Mouse (Mus musculus): ENCODE results near the gene Defb13. TPM values are rescaled to one million over a fixed set of nuclear protein-coding genes. Genes with fewer than 3 reads are reported as not detected.

Gene Defb13
- polyA plus RNA-seq, 1 experiment: not detected

DNA sequence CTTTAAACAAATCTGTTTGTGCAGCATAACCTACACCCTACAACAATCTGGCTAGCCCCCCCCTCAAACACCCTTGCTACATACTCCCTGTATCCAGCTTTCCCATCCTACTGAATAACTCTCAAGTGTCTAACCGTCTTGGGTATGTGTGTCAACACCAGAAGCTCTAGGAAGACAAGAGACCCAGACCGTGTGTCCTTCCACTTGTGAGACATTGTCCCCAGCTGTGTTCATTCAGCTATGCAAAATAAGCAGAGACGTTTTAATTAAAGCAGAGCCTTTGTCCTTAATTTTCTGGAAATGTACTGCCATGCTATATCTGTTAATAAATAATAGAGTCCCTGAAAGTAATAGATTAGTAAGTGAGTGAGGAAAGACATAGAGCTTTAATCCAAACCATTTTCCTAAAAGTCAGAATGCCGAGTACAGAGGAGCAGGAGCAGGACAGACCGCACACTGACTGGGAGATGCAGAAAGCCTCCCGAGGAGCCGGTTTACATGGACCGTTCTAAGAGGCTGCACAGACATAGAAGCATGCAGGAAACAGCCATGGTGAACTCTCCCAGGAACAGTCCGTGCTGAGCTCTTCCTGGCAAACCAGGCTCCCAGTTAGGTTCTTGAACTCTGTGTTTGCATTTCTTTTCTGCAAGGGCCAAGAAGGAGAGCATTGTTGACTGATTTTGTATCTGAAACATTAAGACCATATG is 902 bp downstream of the Defb13 start:
- TF ChIP-seq CTCF (IDR thresholded peaks at IDR 0.05; ENCODE audit: low read depth, low read length) (no peak), EP300 (IDR thresholded peaks at IDR 0.05; ENCODE audit: insufficient read depth, low read depth, low read length) (no peak), POLR2A (IDR thresholded peaks at IDR 0.05; ENCODE audit: insufficient read depth, low read length) (no peak)
- Histone ChIP-seq H3K27ac (ENCODE audit: insufficient read depth, low read length) (no peak overlapping the region), H3K36me3 (ENCODE audit: control insufficient read depth, insufficient read depth, low read length, poor library complexity, severe bottlenecking) (no peaks in the 10 kb centered on the region), H3K4me1 (ENCODE audit: control insufficient read depth, insufficient read depth, low read length) (no peaks in the 10 kb centered on the region), H3K9ac (ENCODE audit: low read depth, poor library complexity, severe bottlenecking) (no peak overlapping the region), H3K4me3 (ENCODE audit: low read depth, low read length) (no peak overlapping the region), H3K9me3 (replicated peaks; ENCODE audit: control insufficient read depth, insufficient read depth, low read length, poor library complexity, severe bottlenecking) (no peaks in the 10 kb centered on the region), H3K27me3 (ENCODE audit: control insufficient read depth, insufficient read depth, low read length, poor library complexity, severe bottlenecking) (no peaks in the 10 kb centered on the region)

DNA sequence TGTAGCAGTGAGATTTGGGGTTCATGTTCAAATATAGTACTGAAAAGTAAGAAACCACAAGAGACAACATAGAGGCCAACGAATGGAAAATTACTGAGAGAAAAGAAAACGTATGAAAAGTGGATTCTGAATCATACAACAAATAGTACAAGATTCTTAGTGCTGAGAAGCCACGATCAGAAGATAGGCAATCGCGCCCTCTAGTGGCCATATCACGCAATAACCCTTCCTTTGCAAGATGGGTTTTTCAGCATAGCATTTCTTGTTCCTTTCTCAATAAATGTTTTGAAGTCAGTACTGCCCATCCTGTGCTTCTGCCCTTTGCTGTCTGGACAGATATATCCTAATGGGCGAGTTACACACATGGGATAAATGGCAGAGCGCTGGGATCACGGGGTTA is 8.8 kb downstream of the Defb13 start:
- Histone ChIP-seq H3K4me1 (ENCODE audit: control insufficient read depth, insufficient read depth, low read length) (no peaks in the 10 kb centered on the region), H3K27ac (ENCODE audit: insufficient read depth, low read length) (no peak overlapping the region), H3K36me3 (ENCODE audit: control insufficient read depth, insufficient read depth, low read length, poor library complexity, severe bottlenecking) (no peaks in the 10 kb centered on the region), H3K9ac (ENCODE audit: low read depth, poor library complexity, severe bottlenecking) (no peak overlapping the region), H3K9me3 (replicated peaks; ENCODE audit: control insufficient read depth, insufficient read depth, low read length, poor library complexity, severe bottlenecking) (no peaks in the 10 kb centered on the region), H3K4me3 (ENCODE audit: low read depth, low read length) (no peak overlapping the region), H3K27me3 (ENCODE audit: control insufficient read depth, insufficient read depth, low read length, poor library complexity, severe bottlenecking) (no peaks in the 10 kb centered on the region)
- TF ChIP-seq EP300 (IDR thresholded peaks at IDR 0.05; ENCODE audit: insufficient read depth, low read depth, low read length) (no peak), CTCF (IDR thresholded peaks at IDR 0.05; ENCODE audit: low read depth, low read length) (no peak), POLR2A (IDR thresholded peaks at IDR 0.05; ENCODE audit: insufficient read depth, low read length) (no peak)

DNA sequence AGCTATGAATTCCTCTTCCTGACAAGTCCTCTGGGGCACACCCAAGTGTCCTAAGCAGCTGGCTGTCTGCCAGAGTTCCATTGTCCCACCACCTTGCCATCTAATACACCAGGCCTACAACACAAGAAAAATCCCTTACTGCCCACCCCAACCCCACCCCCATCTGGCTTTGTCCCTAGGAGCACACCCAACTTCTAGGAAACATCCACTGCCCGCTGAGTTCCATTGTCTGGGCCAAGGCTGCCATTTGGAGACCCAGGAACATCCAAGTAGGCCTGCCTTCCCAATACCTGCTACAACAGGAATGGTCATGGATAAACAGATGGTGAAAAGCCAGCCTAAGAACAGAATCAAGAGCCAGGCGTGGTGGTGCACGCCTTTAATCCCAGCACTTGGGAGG is 9.8 kb downstream of the Defb13 start:
- no peak overlapping the region for H3K27ac ChIP-seq (ENCODE audit: insufficient read depth, low read length)
- no peaks in the 10 kb centered on the region for H3K36me3 ChIP-seq (ENCODE audit: control insufficient read depth, insufficient read depth, low read length, poor library complexity, severe bottlenecking)
- no peak overlapping the region for H3K4me3 ChIP-seq (ENCODE audit: low read depth, low read length)
- H3K9me3 ChIP-seq (replicated peaks; ENCODE audit: control insufficient read depth, insufficient read depth, low read length, poor library complexity, severe bottlenecking): no peaks in the 10 kb centered on the region
- TF ChIP-seq POLR2A (IDR thresholded peaks at IDR 0.05; ENCODE audit: insufficient read depth, low read length) (no peak), CTCF (IDR thresholded peaks at IDR 0.05; ENCODE audit: low read depth, low read length) (no peak), EP300 (IDR thresholded peaks at IDR 0.05; ENCODE audit: insufficient read depth, low read depth, low read length) (no peak)
- no peak overlapping the region for H3K9ac ChIP-seq (ENCODE audit: low read depth, poor library complexity, severe bottlenecking)
- H3K4me1 ChIP-seq (ENCODE audit: control insufficient read depth, insufficient read depth, low read length): no peaks in the 10 kb centered on the region
- no peaks in the 10 kb centered on the region for H3K27me3 ChIP-seq (ENCODE audit: control insufficient read depth, insufficient read depth, low read length, poor library complexity, severe bottlenecking)

DNA sequence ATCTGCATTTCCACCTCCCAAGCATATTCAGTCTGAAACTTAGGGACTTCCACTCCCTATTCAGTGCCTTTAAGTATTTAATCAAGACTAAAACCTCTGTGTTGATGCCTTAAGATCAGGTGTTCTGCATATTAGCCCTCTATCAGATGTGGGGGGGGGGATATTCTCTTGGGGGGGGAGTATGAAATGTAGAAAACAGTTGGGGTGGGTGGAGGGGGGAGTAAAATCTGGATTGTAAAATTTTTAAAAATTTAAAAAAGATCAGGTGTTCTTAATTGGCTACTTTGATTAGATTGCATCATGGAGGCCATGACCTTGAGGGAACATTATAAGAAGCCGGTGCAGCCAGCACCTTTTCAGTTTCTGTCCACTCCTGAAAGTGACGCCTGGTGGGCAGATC is 11.9 kb downstream of the Defb13 start, which contains the start of gene Fam90a1a:
Gene Fam90a1a, plus strand, starts transcription at position 301 of the 400 bp plus-strand sequence.
- H3K36me3 ChIP-seq (ENCODE audit: control insufficient read depth, insufficient read depth, low read length, poor library complexity, severe bottlenecking): no peaks in the 10 kb centered on the region
- H3K9me3 ChIP-seq (replicated peaks; ENCODE audit: control insufficient read depth, insufficient read depth, low read length, poor library complexity, severe bottlenecking): no peaks in the 10 kb centered on the region
- TF ChIP-seq CTCF (IDR thresholded peaks at IDR 0.05; ENCODE audit: low read depth, low read length) (no peak), POLR2A (IDR thresholded peaks at IDR 0.05; ENCODE audit: insufficient read depth, low read length) (no peak), EP300 (IDR thresholded peaks at IDR 0.05; ENCODE audit: insufficient read depth, low read depth, low read length) (no peak)
- no peak within 1 kb of the TSS for H3K27ac ChIP-seq (ENCODE audit: insufficient read depth, low read length)
- no peak within 1 kb of the TSS for H3K4me3 ChIP-seq (ENCODE audit: low read depth, low read length)
- no peaks in the 10 kb centered on the region for H3K27me3 ChIP-seq (ENCODE audit: control insufficient read depth, insufficient read depth, low read length, poor library complexity, severe bottlenecking)
- no peaks in the 10 kb centered on the region for H3K4me1 ChIP-seq (ENCODE audit: control insufficient read depth, insufficient read depth, low read length)
- H3K9ac ChIP-seq (ENCODE audit: low read depth, poor library complexity, severe bottlenecking): no peak within 1 kb of the TSS

DNA sequence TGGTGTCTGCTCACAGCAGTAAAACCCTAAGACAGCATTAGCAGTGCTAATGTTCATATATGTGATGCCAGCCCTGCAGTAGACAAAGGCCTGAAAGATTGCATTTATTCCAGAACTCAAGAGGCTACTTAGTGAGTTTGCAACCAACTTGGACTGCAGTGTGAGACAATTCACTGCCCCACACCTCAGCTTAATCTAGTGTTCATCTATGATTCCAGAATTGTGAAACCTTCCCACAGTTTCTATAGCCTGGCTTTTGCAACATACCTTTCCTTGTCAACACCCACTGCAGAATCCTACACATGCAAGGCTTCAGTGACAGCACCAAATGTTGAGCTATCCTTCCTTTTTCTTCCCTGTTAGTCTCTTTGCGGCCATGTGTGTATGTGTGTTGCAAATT is 20.1 kb downstream of the Defb13 start:
- Histone ChIP-seq H3K9me3 (replicated peaks; ENCODE audit: control insufficient read depth, insufficient read depth, low read length, poor library complexity, severe bottlenecking) (no peaks in the 10 kb centered on the region), H3K27ac (ENCODE audit: insufficient read depth, low read length) (no peak overlapping the region), H3K27me3 (ENCODE audit: control insufficient read depth, insufficient read depth, low read length, poor library complexity, severe bottlenecking) (no peaks in the 10 kb centered on the region), H3K4me1 (ENCODE audit: control insufficient read depth, insufficient read depth, low read length) (no peaks in the 10 kb centered on the region), H3K4me3 (ENCODE audit: low read depth, low read length) (no peak overlapping the region), H3K36me3 (ENCODE audit: control insufficient read depth, insufficient read depth, low read length, poor library complexity, severe bottlenecking) (no peaks in the 10 kb centered on the region), H3K9ac (ENCODE audit: low read depth, poor library complexity, severe bottlenecking) (no peak overlapping the region)
- TF ChIP-seq POLR2A (IDR thresholded peaks at IDR 0.05; ENCODE audit: insufficient read depth, low read length): no peak
- no peak for TF ChIP-seq CTCF (IDR thresholded peaks at IDR 0.05; ENCODE audit: low read depth, low read length)
- no peak for TF ChIP-seq EP300 (IDR thresholded peaks at IDR 0.05; ENCODE audit: insufficient read depth, low read depth, low read length)

DNA sequence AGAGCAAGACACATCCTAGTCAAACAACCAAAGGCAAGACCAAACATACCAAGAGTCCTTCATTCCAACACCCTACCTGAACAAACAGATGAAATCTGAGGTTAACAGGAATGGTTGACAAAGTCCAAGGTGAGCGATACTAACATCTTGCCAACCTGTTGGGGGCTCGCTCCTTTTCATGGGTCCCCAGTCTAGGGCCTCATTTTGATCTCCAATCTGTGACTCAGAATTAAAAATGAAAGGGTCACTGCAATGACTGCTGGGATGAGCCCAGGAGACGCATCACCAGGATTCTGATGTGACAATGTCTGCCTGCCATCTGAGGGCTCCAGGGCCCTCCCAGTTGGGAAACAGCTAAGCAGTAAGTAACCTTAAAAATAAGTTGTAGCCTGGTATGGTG is 22.9 kb downstream of the Defb13 start, which contains the start of gene Ccdc70:
Gene Ccdc70, plus strand, starts transcription at position 301 of the 400 bp plus-strand sequence.
- Histone ChIP-seq H3K27me3 (ENCODE audit: control insufficient read depth, insufficient read depth, low read length, poor library complexity, severe bottlenecking) (no peaks in the 10 kb centered on the region), H3K4me3 (ENCODE audit: low read depth, low read length) (no peak within 1 kb of the TSS), H3K4me1 (ENCODE audit: control insufficient read depth, insufficient read depth, low read length) (no peaks in the 10 kb centered on the region), H3K9me3 (replicated peaks; ENCODE audit: control insufficient read depth, insufficient read depth, low read length, poor library complexity, severe bottlenecking) (no peaks in the 10 kb centered on the region), H3K9ac (ENCODE audit: low read depth, poor library complexity, severe bottlenecking) (no peak within 1 kb of the TSS), H3K27ac (ENCODE audit: insufficient read depth, low read length) (no peak within 1 kb of the TSS), H3K36me3 (ENCODE audit: control insufficient read depth, insufficient read depth, low read length, poor library complexity, severe bottlenecking) (no peaks in the 10 kb centered on the region)
- TF ChIP-seq EP300 (IDR thresholded peaks at IDR 0.05; ENCODE audit: insufficient read depth, low read depth, low read length) (no peak), POLR2A (IDR thresholded peaks at IDR 0.05; ENCODE audit: insufficient read depth, low read length) (no peak), CTCF (IDR thresholded peaks at IDR 0.05; ENCODE audit: low read depth, low read length) (no peak)

Data from ES-Bruce4 (cell line).